ENCODE assay signal across 20 mouse cellular contexts in genomic region chr10:59556541-59556940, GRCm38 (mm10). TPM values are rescaled to one million over a fixed set of nuclear protein-coding genes. Genes with fewer than 3 reads are reported as not detected.
"Had no signal": no experiment of that assay in that cellular context is flagged by ENCODE, and none has a peak within 500 bp of the region (broad histone marks: within the 10 kb centered on the region; RNA-seq: fewer than 3 reads in every experiment).

No protein-coding gene starts in this region.

- H3K36me3 ChIP-seq: limb, embryonic 12.5 days; midbrain, embryonic 12.5 days; neural tube, embryonic 15.5 days had no signal

- DNase-seq: kidney, postnatal 25 days; layer of hippocampus, postnatal 36 days; lung, adult 18-20 months; right cerebral cortex, adult 18-20 months; right cerebral cortex, postnatal 25 days; thymus, postnatal 14 days had no signal

- ATAC-seq: midbrain, embryonic 16.5 days had no signal

- H3K9me3 ChIP-seq: midbrain, embryonic 12.5 days; neural tube, embryonic 15.5 days had no signal

- H3K27ac ChIP-seq: limb, embryonic 12.5 days; liver, embryonic 14.5 days; midbrain, embryonic 12.5 days; neural tube, embryonic 15.5 days had no signal

- H3K4me3 ChIP-seq: limb, embryonic 12.5 days; midbrain, embryonic 12.5 days; neural tube, embryonic 15.5 days had no signal

- H3K4me2 ChIP-seq: limb, embryonic 12.5 days; midbrain, embryonic 12.5 days; neural tube, embryonic 15.5 days had no signal

- H3K9ac ChIP-seq: limb, embryonic 12.5 days; liver, embryonic 14.5 days; midbrain, embryonic 12.5 days; neural tube, embryonic 15.5 days had no signal

- H3K27me3 ChIP-seq: limb, embryonic 12.5 days; midbrain, embryonic 12.5 days; neural tube, embryonic 15.5 days had no signal

RNA-seq across cellular contexts. Expression of gene Gm10322, which starts 59.3 kb away (rescaled TPM):
- total RNA-seq: layer of hippocampus, postnatal 36 days; left cerebral cortex, adult 8-10 months; left cerebral cortex, postnatal 25 days; liver, adult 2 months; megakaryocyte-erythroid progenitor cell, adult 5-6 weeks had no signal
- polyA plus RNA-seq: kidney, embryonic 16.5 days; limb, embryonic 12.5 days; liver, adult 2 months; liver, embryonic 14.5 days; lung, embryonic 16.5 days; midbrain, embryonic 12.5 days; midbrain, embryonic 16.5 days; neural tube, embryonic 11.5 days; neural tube, embryonic 15.5 days; small intestine, adult 2 months; stomach, embryonic 16.5 days had no signal
